Mouse (Mus musculus) liver, embryonic 13.5 days (tissue): ENCODE measurements at regions not wholly inside any gene's neighbourhood (a gene's known extent, or its start where the extent isn't known, plus 50 kb on each side); places are given as distances from the start of the nearest gene placed in this dataset.

ENCODE experiments used
- ATAC-seq: fragments of 200-750 bp; cut with Nextera tagmentation; 2 replicates; pipeline ENCODE4 v1.8.0; 2017; ENCODE audit warnings: low read depth, mild to moderate bottlenecking, moderate number of reproducible peaks, moderate library complexity
- DNase-seq: peaks from one replicate; pipeline ENCODE4 v3.0.0; 2022
- H3K27ac ChIP-seq: fragments of 300-500 bp; sonication (generic); 2 replicates; pipeline ENCODE4 v1.5.1; 2015; ENCODE audit warnings: moderate library complexity, mild to moderate bottlenecking, inconsistent platforms
- H3K27me3 ChIP-seq: fragments of 300-500 bp; sonication (generic); 2 replicates; pipeline ENCODE4 v1.6.1; 2015; ENCODE audit warnings: mild to moderate bottlenecking, inconsistent platforms
- H3K36me3 ChIP-seq: fragments of 300-500 bp; sonication (generic); 2 replicates; pipeline ENCODE4 v1.6.1; 2015; ENCODE audit warnings: mild to moderate bottlenecking, inconsistent platforms
- H3K4me1 ChIP-seq: fragments of 300-500 bp; sonication (generic); replicated peaks from 2 replicates; pipeline ENCODE4 v1.6.1; 2015; ENCODE audit warnings: inconsistent platforms
- H3K4me2 ChIP-seq: fragments of 300-500 bp; sonication (generic); 2 replicates; pipeline ENCODE4 v1.6.1; 2015; ENCODE audit warnings: inconsistent platforms, mild to moderate bottlenecking, moderate library complexity
- H3K4me3 ChIP-seq: fragments of 300-500 bp; sonication (generic); replicated peaks from 2 replicates; pipeline ENCODE4 v1.5.1; 2015; ENCODE audit warnings: mild to moderate bottlenecking, inconsistent platforms
- H3K9ac ChIP-seq: fragments of 300-500 bp; sonication (generic); 2 replicates; pipeline ENCODE4 v1.6.1; 2015; ENCODE audit warnings: mild to moderate bottlenecking, inconsistent platforms
- H3K9me3 ChIP-seq: fragments of 300-500 bp; sonication (generic); replicated peaks from 2 replicates; pipeline ENCODE4 v1.6.1; 2016; ENCODE audit warnings: inconsistent platforms
- WGBS: fragments of 180-500 bp; shearing (Covaris S2); methylation state at CpG from one replicate; pipeline ENCODE4 v1.1.7; 2015; ENCODE audit not compliant: insufficient replicate concordance; 5-methylcytosine and 5-hydroxymethylcytosine counted together

DNA sequence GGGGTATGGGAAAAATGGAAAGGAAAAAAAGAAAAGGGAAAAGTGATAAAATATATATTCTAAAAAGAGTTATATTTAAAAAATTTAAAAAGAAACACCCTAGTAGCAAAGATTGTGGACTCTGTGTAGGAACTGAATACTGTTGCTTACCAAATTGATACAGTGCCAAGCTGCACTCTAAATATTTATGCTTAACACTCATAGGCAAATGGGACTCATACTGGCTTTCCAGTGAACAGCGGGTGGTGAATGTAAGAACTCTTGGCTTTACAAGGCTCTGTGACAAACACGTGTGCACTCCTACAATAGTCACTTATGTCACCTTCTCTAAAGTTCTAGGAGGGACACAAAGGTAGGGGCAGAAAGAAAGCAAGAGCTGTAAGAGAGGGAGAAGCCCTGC, 1320.8 kb downstream of the Gsdmc2 start:
- ATAC-seq (no peak), DNase-seq (no peak)
- WGBS = 67% methylated on average over 2 of the region's 2 CpGs
- Histone ChIP-seq H3K36me3 (no peaks in the 10 kb centered on the region), H3K4me2 (no peak overlapping the region), H3K9me3 (no peaks in the 10 kb centered on the region), H3K9ac (no peak overlapping the region), H3K4me3 (no peak overlapping the region), H3K4me1 (no peaks in the 10 kb centered on the region), H3K27ac (no peak overlapping the region), H3K27me3 (no peaks in the 10 kb centered on the region)

DNA sequence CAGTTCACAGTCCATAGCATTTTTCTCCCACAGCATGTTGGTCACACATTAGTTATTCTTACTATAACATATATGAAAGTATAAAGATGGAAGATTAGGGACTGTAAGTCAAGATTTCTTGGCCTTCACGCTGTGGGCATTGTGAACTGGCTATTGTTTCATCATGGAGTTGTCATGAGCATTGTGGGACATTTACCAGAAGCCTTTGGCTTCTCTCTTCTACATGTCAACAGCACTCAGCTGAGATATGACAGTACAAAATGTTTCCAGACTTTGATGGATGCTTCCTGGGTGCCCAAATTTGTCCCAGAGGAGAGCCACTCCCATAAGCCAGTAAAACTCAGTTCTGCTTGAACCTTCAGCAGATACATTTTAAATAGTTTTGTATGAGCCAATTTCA, 1331.5 kb downstream of the Gsdmc2 start:
- H3K4me2 ChIP-seq = no peak overlapping the region
- WGBS = 61% methylated on average over 1 of the region's 1 CpGs
- no peaks in the 10 kb centered on the region for H3K4me1 ChIP-seq
- H3K27ac ChIP-seq = no peak overlapping the region
- ATAC-seq (no peak), DNase-seq (no peak)
- H3K9ac ChIP-seq = no peak overlapping the region
- H3K9me3 ChIP-seq = no peaks in the 10 kb centered on the region
- no peaks in the 10 kb centered on the region for H3K36me3 ChIP-seq
- H3K4me3 ChIP-seq = no peak overlapping the region
- H3K27me3 ChIP-seq = no peaks in the 10 kb centered on the region

DNA sequence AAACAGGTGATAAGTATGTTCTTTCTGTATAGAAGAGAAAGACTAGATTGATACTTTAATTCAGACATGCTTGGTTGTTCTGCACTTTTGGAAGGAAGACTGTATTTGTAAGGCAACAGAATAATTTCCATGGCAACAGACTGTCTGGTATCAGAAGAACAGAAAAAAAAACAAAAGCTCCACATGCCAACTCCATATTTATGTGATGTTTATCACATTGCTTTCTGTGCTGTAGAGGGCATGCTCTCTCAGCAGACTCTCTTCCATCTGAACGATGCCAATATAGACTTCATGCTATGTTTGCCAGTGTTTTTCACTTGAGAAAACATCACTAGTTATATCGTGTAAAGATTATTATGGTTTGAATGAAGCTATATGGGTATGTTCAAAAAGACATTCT, 1333.5 kb downstream of the Gsdmc2 start:
- DNase-seq (no peak), ATAC-seq (no peak)
- H3K36me3 ChIP-seq = no peaks in the 10 kb centered on the region
- no peak overlapping the region for H3K4me2 ChIP-seq
- H3K9me3 ChIP-seq = no peaks in the 10 kb centered on the region
- 59% methylated on average over 2 of the region's 2 CpGs for WGBS
- no peak overlapping the region for H3K4me3 ChIP-seq
- H3K9ac ChIP-seq = no peak overlapping the region
- no peaks in the 10 kb centered on the region for H3K27me3 ChIP-seq
- no peaks in the 10 kb centered on the region for H3K4me1 ChIP-seq
- no peak overlapping the region for H3K27ac ChIP-seq

DNA sequence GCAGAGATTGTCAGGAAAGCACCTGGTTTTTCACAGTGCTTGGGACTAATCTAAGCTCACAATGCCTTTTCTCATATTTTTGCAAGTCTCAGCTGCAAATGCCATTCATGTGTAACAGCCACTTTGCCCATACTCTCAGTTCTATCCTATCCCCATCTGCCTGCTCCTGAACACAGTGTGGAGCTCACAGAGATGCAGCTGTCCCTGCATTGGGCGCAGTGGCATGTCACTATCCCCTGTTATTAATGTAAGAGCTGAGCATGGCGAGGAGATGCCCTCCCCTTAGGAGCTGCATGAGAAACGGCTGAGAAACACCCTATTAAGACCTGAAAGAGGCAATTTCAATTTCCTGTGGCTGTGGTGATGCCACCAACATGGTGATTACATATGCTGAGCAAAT, 1341.1 kb downstream of the Gsdmc2 start:
- WGBS = 46% methylated on average over 3 of the region's 3 CpGs
- no peak overlapping the region for H3K9ac ChIP-seq

DNA sequence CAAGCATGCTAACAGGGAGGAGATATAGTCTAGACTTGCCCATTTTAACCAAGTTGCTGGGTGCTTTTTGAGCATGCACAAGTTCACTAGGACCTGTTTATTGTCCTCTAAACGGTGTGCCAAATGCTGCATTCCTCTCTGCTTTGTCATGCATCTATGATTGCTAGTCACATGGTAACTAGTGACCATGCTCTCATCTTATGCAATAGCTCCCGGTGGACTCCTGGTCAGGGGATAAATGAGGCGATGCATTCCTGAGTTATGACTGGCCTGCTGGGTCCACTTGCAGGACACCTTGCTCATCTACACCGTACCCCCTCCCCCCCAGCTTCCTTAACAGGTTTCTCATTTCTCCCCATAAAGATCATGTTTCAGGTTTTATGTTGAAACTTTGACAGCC, 1344.0 kb downstream of the Gsdmc2 start:
- Histone ChIP-seq H3K36me3 (no peaks in the 10 kb centered on the region), H3K4me1 (no peaks in the 10 kb centered on the region), H3K27ac (no peak overlapping the region), H3K9ac (no peak overlapping the region), H3K4me2 (no peak overlapping the region), H3K9me3 (no peaks in the 10 kb centered on the region), H3K27me3 (no peaks in the 10 kb centered on the region), H3K4me3 (no peak overlapping the region)
- no peak for ATAC-seq
- DNase-seq = no peak
- 60% methylated on average over 4 of the region's 4 CpGs for WGBS

More for the DNA sequence above, 1341.1 kb downstream of the Gsdmc2 start:
- DNase-seq (no peak), ATAC-seq (no peak)
- H3K27me3 ChIP-seq = no peaks in the 10 kb centered on the region
- H3K36me3 ChIP-seq = no peaks in the 10 kb centered on the region
- H3K4me3 ChIP-seq = no peak overlapping the region
- no peak overlapping the region for H3K4me2 ChIP-seq
- no peak overlapping the region for H3K27ac ChIP-seq
- no peaks in the 10 kb centered on the region for H3K9me3 ChIP-seq
- H3K4me1 ChIP-seq = no peaks in the 10 kb centered on the region

DNA sequence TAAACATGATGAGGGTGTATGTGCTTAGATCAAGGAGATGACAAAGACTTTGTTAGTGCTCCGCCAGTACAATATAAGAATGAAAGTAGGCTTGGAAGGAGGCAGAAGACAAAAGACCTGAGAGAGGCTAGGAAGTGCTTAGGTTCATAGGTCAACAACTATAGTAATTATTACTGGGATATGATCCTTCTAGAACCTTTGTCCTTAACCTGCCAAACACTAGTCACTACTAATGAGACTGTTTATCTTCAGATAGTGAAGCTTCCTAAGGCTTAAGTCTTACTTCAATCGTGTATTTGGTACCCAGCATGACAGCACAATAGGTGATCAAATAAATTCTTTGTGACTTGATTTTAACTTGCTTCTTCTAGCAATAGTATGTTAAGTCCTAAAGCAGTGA, 1344.5 kb downstream of the Gsdmc2 start:
- no peak overlapping the region for H3K27ac ChIP-seq
- ATAC-seq (no peak), DNase-seq (no peak)
- H3K36me3 ChIP-seq = no peaks in the 10 kb centered on the region
- no peak overlapping the region for H3K4me3 ChIP-seq
- no peak overlapping the region for H3K9ac ChIP-seq
- no peak overlapping the region for H3K4me2 ChIP-seq
- H3K4me1 ChIP-seq = no peaks in the 10 kb centered on the region
- H3K27me3 ChIP-seq = no peaks in the 10 kb centered on the region
- H3K9me3 ChIP-seq = no peaks in the 10 kb centered on the region
- 59% methylated on average over 2 of the region's 2 CpGs for WGBS

DNA sequence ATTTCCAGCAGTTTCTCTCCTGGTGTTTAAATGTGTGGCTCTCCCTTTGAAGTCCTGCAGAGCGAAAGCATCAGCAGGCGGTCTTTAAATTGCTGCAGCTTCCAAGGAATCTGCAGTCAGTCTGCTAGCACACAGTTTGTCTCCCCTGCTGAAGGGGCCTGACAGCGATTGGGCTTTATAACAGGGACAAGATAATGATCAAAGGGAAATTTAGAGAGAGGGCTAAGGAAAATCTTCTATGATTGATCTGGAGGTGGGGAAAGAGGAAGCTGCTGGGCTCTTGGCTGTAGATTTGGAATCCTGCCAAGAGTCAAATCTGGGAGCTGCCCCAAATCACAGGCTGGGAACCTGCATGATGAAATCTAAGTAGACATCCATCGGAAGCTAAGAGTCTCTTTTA, 1348.8 kb downstream of the Gsdmc2 start:
- Histone ChIP-seq H3K9me3 (no peaks in the 10 kb centered on the region), H3K27me3 (no peaks in the 10 kb centered on the region), H3K27ac (no peak overlapping the region), H3K4me2 (no peak overlapping the region), H3K9ac (no peak overlapping the region), H3K4me1 (no peaks in the 10 kb centered on the region), H3K4me3 (no peak overlapping the region), H3K36me3 (no peaks in the 10 kb centered on the region)
- WGBS = 25% methylated on average over 4 of the region's 4 CpGs
- DNase-seq = no peak
- no peak for ATAC-seq

DNA sequence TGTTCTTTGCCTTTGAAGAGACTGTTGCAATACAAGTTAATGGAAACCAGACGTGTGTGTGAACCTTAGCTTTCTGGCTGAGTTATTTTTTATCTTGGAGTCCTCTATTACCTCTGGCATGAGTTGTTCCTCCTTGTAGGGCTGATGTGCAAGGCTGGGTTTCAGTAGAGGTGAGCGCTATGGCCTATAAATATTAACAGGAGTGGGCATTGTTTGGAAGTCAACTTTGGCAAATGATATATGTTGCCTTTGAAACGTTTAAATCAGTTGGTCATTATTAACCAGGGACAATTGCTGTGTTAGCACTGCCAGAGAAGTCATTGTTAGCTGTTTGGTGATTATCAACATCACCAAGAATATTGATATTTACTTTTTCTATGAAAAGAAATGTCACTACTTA, 1352.6 kb downstream of the Gsdmc2 start:
- H3K9ac ChIP-seq = no peak overlapping the region
- H3K27me3 ChIP-seq = no peaks in the 10 kb centered on the region
- no peaks in the 10 kb centered on the region for H3K36me3 ChIP-seq
- H3K4me2 ChIP-seq = no peak overlapping the region
- WGBS = 50% methylated on average over 3 of the region's 3 CpGs
- no peak overlapping the region for H3K4me3 ChIP-seq
- no peak overlapping the region for H3K27ac ChIP-seq
- ATAC-seq (no peak), DNase-seq (no peak)
- no peaks in the 10 kb centered on the region for H3K9me3 ChIP-seq
- no peaks in the 10 kb centered on the region for H3K4me1 ChIP-seq

DNA sequence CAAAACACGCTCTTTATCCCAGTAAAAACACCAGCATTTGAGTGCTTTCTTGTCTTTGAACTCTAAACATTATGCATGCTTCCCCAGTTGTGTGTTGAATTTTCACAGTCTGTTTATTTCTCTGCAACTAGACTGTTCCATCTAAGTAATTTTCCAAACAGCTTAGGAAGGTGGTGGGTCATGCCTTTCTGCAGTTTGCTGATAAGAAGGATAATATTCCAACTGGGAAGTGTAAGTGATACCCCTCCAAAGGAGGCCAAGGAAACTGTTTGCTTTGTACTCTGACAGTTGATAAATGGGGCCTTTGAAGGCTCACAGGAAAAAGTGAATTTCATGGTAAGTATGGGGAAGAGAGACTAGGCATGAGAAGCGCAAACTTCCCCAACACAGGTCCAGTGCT, 1354.4 kb downstream of the Gsdmc2 start:
- DNase-seq (no peak), ATAC-seq (no peak)
- H3K4me3 ChIP-seq = no peak overlapping the region
- H3K9ac ChIP-seq = no peak overlapping the region
- 54% methylated on average over 2 of the region's 2 CpGs for whole genome bisulfite sequencing
- H3K27me3 ChIP-seq = no peaks in the 10 kb centered on the region
- no peaks in the 10 kb centered on the region for H3K9me3 ChIP-seq
- H3K4me1 ChIP-seq = no peaks in the 10 kb centered on the region
- no peak overlapping the region for H3K4me2 ChIP-seq
- H3K36me3 ChIP-seq = no peaks in the 10 kb centered on the region
- no peak overlapping the region for H3K27ac ChIP-seq

DNA sequence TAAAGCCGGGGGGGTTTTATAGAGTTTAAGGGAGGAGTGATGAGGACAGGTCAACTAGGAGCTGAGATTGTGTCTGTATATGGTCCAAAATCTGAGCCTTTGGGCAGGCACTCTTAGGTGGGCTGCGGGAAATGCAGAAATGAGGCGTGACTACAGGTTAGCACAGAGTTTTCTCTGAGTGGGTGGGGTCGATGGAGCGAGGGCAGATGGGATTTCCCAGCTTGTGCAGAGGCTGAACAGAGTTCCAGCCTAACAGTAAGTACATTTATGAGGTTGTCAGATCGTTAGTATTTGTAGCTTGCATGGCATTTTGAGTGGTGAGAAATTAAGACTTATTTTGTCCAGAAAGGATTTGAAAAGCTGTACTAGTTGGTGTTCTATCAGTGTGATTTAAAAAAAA, 1358.4 kb downstream of the Gsdmc2 start:
- Histone ChIP-seq H3K27me3 (no peaks in the 10 kb centered on the region), H3K4me2 (no peak overlapping the region), H3K4me1 (no peaks in the 10 kb centered on the region), H3K4me3 (no peak overlapping the region), H3K9me3 (no peaks in the 10 kb centered on the region), H3K27ac (no peak overlapping the region), H3K36me3 (no peaks in the 10 kb centered on the region), H3K9ac (no peak overlapping the region)
- 63% methylated on average over 6 of the region's 6 CpGs for WGBS
- ATAC-seq (no peak), DNase-seq (no peak)

DNA sequence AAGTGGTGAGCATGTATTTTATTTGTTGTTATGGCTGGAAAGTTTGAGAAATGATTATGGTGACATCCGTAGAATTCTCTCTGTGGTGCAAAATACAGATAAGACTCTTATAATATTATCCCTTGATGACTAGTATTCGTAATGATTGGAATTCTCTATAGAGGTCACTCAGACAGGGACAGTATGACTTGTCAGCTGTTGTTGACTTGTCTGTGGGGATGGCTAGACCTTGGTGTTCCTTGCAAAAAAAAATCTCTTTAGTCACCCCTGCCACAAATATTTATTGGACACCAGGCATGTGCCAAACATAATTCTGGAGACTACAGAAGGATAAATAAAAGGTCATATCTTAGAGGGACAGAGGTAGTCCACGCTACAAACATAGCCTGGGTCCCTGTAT, 1360.6 kb downstream of the Gsdmc2 start:
- H3K36me3 ChIP-seq = no peaks in the 10 kb centered on the region
- ATAC-seq = no peak
- no peak overlapping the region for H3K4me3 ChIP-seq
- no peak overlapping the region for H3K4me2 ChIP-seq
- H3K4me1 ChIP-seq = no peaks in the 10 kb centered on the region
- no peak for DNase-seq
- no peak overlapping the region for H3K27ac ChIP-seq
- H3K9ac ChIP-seq = no peak overlapping the region
- 61% methylated on average over 3 of the region's 3 CpGs for WGBS
- H3K9me3 ChIP-seq = no peaks in the 10 kb centered on the region
- no peaks in the 10 kb centered on the region for H3K27me3 ChIP-seq

DNA sequence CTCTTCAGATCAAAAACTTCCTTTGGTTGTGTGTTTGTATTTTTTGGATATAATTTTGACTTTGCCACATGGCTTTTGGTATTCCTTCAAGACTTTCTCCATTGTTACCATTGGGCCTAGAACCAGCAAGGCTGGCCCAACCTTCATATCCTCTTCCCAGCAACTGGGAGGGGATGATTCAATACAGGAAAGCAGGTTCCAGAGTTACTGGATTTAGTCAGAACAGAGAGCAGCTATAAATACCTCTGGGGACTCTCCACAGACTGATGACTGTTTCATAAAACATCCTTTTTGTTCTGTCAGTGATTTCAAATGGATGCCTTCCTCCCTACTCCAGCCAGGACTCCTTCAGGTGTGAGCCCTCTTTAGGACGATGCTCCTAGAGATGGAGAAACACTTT, 1361.4 kb downstream of the Gsdmc2 start:
- DNase-seq (no peak), ATAC-seq (no peak)
- Histone ChIP-seq H3K9me3 (no peaks in the 10 kb centered on the region), H3K27ac (no peak overlapping the region), H3K27me3 (no peaks in the 10 kb centered on the region), H3K36me3 (no peaks in the 10 kb centered on the region), H3K9ac (no peak overlapping the region), H3K4me1 (no peaks in the 10 kb centered on the region), H3K4me2 (no peak overlapping the region), H3K4me3 (no peak overlapping the region)
- 62% methylated on average over 1 of the region's 1 CpGs for WGBS

DNA sequence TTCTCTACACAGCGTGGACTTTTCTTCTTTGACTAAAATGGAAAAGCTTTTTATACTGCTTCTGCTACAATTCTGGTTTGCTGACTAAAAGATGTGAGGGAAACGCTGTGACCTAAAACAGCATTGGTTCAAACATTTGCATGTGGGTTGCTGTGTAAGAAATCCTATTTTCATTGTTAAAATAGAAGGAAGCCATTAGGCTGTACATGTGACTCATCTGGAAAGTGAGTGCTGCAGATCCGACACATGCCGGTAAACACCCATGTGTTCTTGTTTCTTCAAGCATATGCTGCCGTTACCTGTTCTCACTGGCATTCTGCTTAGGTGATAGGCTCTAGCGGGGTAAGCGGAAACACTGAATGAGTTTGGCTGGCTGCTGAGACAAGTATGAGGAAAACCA, 1362.6 kb downstream of the Gsdmc2 start:
- Histone ChIP-seq H3K4me3 (no peak overlapping the region), H3K4me1 (no peaks in the 10 kb centered on the region), H3K27me3 (no peaks in the 10 kb centered on the region), H3K9me3 (no peaks in the 10 kb centered on the region), H3K36me3 (no peaks in the 10 kb centered on the region), H3K9ac (no peak overlapping the region), H3K27ac (no peak overlapping the region), H3K4me2 (no peak overlapping the region)
- no peak for DNase-seq
- ATAC-seq = no peak
- WGBS = 75% methylated on average over 7 of the region's 7 CpGs
